Mouse (Mus musculus) lung, adult 2 months (tissue): ENCODE measurements at regions not wholly inside any gene's neighbourhood (a gene's known extent, or its start where the extent isn't known, plus 50 kb on each side); places are given as distances from the start of the nearest gene placed in this dataset.
A peak's percentile ranks its signal among the peaks of the same experiment; 100 is the strongest.

Source experiments
- DNase-seq: peaks from one replicate; pipeline ENCODE4 v3.0.0; 2022
- H3K4me1 ChIP-seq: fragments of 200-500 bp; 2 replicates; pipeline ENCODE4 v1.6.1; 2011; ENCODE audit warnings: low read length; ENCODE audit not compliant: control insufficient read depth, insufficient read depth
- H3K4me3 ChIP-seq: fragments of 200-500 bp; replicated peaks from 2 replicates; pipeline ENCODE3; 2011; ENCODE audit warnings: low read depth, mild to moderate bottlenecking, control low read depth, low read length; ENCODE audit errors: extremely low read depth
- CTCF ChIP-seq: fragments of 200-500 bp; IDR thresholded peaks from 2 replicates; pipeline ENCODE4 v1.5.1; 2011; ENCODE audit warnings: mild to moderate bottlenecking, low read length, control low read depth; ENCODE audit not compliant: insufficient read depth
- POLR2A ChIP-seq: fragments of 200-500 bp; IDR thresholded peaks from 2 replicates; pipeline ENCODE4 v1.6.1; 2011; ENCODE audit warnings: low read depth, mild to moderate bottlenecking, control low read depth, low read length, borderline replicate concordance; ENCODE audit errors: extremely low read depth
- WGBS: fragments of 180-500 bp; shearing (Covaris S2); methylation state at CpG from one replicate; pipeline ENCODE4 v1.1.7; 2018; 5-methylcytosine and 5-hydroxymethylcytosine counted together

- no peak for DNase-seq
- TF ChIP-seq CTCF (no peak), POLR2A (no peak)
- 67% methylated on average over 6 of the region's 6 CpGs for WGBS
- Histone ChIP-seq H3K4me3 (no peak overlapping the region), H3K4me1 (no peaks in the 10 kb centered on the region)
Measured at GRCm38 (mm10) chr1:144085530-144086520, 81.9 kb upstream of the Rgs2 start.

GRCm38 (mm10) chr1:144078972-144079371 lies 75.0 kb upstream of the Rgs2 start:
- Histone ChIP-seq H3K4me3 (no peak overlapping the region), H3K4me1 (no peaks in the 10 kb centered on the region)
- TF ChIP-seq POLR2A (no peak), CTCF (no peak)
- WGBS = 85% methylated on average over 3 of the region's 3 CpGs
- DNase-seq = no peak

- H3K4me3 ChIP-seq = no peak overlapping the region
- TF ChIP-seq POLR2A (no peak), CTCF (no peak)
- DNase-seq = no peak
- 79% methylated on average over 1 of the region's 1 CpGs for WGBS
- no peaks in the 10 kb centered on the region for H3K4me1 ChIP-seq
Measured at GRCm38 (mm10) chr1:144078446-144078845, 74.5 kb upstream of the Rgs2 start.

GRCm38 (mm10) chr1:144075991-144076390 lies 72.0 kb upstream of the Rgs2 start:
- no peak for TF ChIP-seq CTCF
- no peak for TF ChIP-seq POLR2A
- Histone ChIP-seq H3K4me3 (no peak overlapping the region), H3K4me1 (no peaks in the 10 kb centered on the region)
- no peak for DNase-seq
- WGBS = 59% methylated on average over 4 of the region's 4 CpGs

GRCm38 (mm10) chr1:144061283-144061682 lies 57.3 kb upstream of the Rgs2 start:
- no peak for DNase-seq
- no peaks in the 10 kb centered on the region for H3K4me1 ChIP-seq
- TF ChIP-seq POLR2A = no peak
- TF ChIP-seq CTCF = no peak
- 60% methylated on average over 3 of the region's 3 CpGs for WGBS
- no peak overlapping the region for H3K4me3 ChIP-seq

- Histone ChIP-seq H3K4me3 (no peak overlapping the region), H3K4me1 (no peaks in the 10 kb centered on the region)
- no peak for TF ChIP-seq POLR2A
- no peak for TF ChIP-seq CTCF
- peak; percentile 9 for DNase-seq
- WGBS = 65% methylated on average over 13 of the region's 13 CpGs
Measured at GRCm38 (mm10) chr1:144055476-144056213, 51.7 kb upstream of the Rgs2 start.
